Mouse (Mus musculus) heart, postnatal 0 days (tissue): ENCODE measurements around the gene Astl. TPM values are rescaled to one million over a fixed set of nuclear protein-coding genes. Genes with fewer than 3 reads are reported as not detected.
"Not testable (repeated sequence)": the region's sequence is repeated elsewhere in the genome, so short reads cannot be mapped to it uniquely, and the experiment has no call there.

Experiments used
- ATAC-seq: fragments of 200-750 bp; cut with Nextera tagmentation; 2 replicates; pipeline ENCODE4 v1.8.0; 2017; ENCODE audit warnings: low read depth, moderate number of reproducible peaks, moderate library complexity; ENCODE audit not compliant: insufficient read depth
- DNase-seq: peaks from one replicate; pipeline ENCODE4 v3.0.0-alpha.2; 2016; ENCODE audit warnings: low spot score
- H3K27ac ChIP-seq: fragments of 300-500 bp; sonication (generic); 2 replicates; pipeline ENCODE4 v1.5.1; 2014; ENCODE audit warnings: low read depth, mild to moderate bottlenecking
- H3K27me3 ChIP-seq: fragments of 300-500 bp; sonication (generic); 2 replicates; pipeline ENCODE4 v1.6.1; 2014; ENCODE audit warnings: low read length, mixed read lengths; ENCODE audit not compliant: control insufficient read depth, insufficient read depth
- H3K36me3 ChIP-seq: fragments of 300-500 bp; sonication (generic); replicated peaks from 2 replicates; pipeline ENCODE4 v1.6.1; 2014; ENCODE audit warnings: low read length, mixed read lengths; ENCODE audit not compliant: control insufficient read depth, insufficient read depth
- H3K4me1 ChIP-seq: fragments of 300-500 bp; sonication (generic); 2 replicates; pipeline ENCODE4 v1.6.1; 2014; ENCODE audit warnings: antibody characterized with exemption; ENCODE audit not compliant: control insufficient read depth, insufficient read depth
- H3K4me2 ChIP-seq: fragments of 300-500 bp; sonication (generic); 2 replicates; pipeline ENCODE4 v1.6.1; 2014; ENCODE audit warnings: low read depth, mild to moderate bottlenecking, low read length, moderate library complexity
- H3K4me3 ChIP-seq: fragments of 300-500 bp; sonication (generic); 2 replicates; pipeline ENCODE4 v1.5.1; 2014; ENCODE audit warnings: low read depth, low read length
- H3K9ac ChIP-seq: fragments of 300-500 bp; sonication (generic); replicated peaks from 2 replicates; pipeline ENCODE4 v1.6.1; 2014; ENCODE audit warnings: low read depth, low read length, mixed read lengths
- H3K9me3 ChIP-seq: fragments of 300-500 bp; sonication (generic); replicated peaks from 2 replicates; pipeline ENCODE4 v1.6.1; 2016; ENCODE audit warnings: low read length; ENCODE audit not compliant: control insufficient read depth
- CTCF ChIP-seq: IDR thresholded peaks from 2 replicates; pipeline ENCODE4 v1.5.1; 2016; ENCODE audit warnings: antibody characterized with exemption, control low read depth, low read depth
- EP300 ChIP-seq: IDR thresholded peaks from 2 replicates; pipeline ENCODE4 v1.6.1; 2016; ENCODE audit warnings: antibody characterized with exemption, low read depth
- WGBS: fragments of 180-500 bp; shearing (Covaris S2); extraction: QIAGEN DNeasy Blood & Tissue Kit; methylation state at CpG from one replicate; pipeline ENCODE4 v1.1.7; 2014; 5-methylcytosine and 5-hydroxymethylcytosine counted together
- polyA plus RNA-seq: library from polyadenylated mRNA; unstranded; fragments of >200 nt; fragmentation: Nextera tagmentation; extraction: Ambion mirVana; gene quantifications from 2 replicates; pipeline ENCODE4 v1.2.1, GENCODE M21; 2015
- total RNA-seq: library from RNA; depleted of rRNA; stranded (reverse); fragments of >200 nt; gene quantifications from 2 replicates; pipeline ENCODE4 v1.2.3, GENCODE M21; 2014; ENCODE audit warnings: low replicate concordance

Astl gene
- total and polyA plus RNA-seq, 2 experiments from 2014 or later = not detected

GRCm38 (mm10) chr2:127301883-127302282 lies 36.6 kb upstream of the Astl start:
- H3K4me3 ChIP-seq = no peak overlapping the region
- TF ChIP-seq CTCF (no peak), EP300 (no peak)
- H3K4me1 ChIP-seq = no peaks in the 10 kb centered on the region
- H3K9me3 ChIP-seq = no peaks in the 10 kb centered on the region
- no peaks in the 10 kb centered on the region for H3K27me3 ChIP-seq
- ATAC-seq = no peak
- no peak overlapping the region for H3K4me2 ChIP-seq
- no peak overlapping the region for H3K27ac ChIP-seq
- no peak for DNase-seq
- no peak overlapping the region for H3K9ac ChIP-seq
- peaks cover 43% of the 10 kb centered on the region for H3K36me3 ChIP-seq
- WGBS = 88% methylated on average over 3 of the region's 3 CpGs

- not testable (repeated sequence) for H3K4me3 ChIP-seq, H3K4me2 ChIP-seq, H3K27me3 ChIP-seq, H3K9me3 ChIP-seq, H3K4me1 ChIP-seq, H3K9ac ChIP-seq, H3K27ac ChIP-seq
- peaks cover 20% of the 10 kb centered on the region; the same call in 1 of the 2 replicates for H3K36me3 ChIP-seq
- ATAC-seq (0 out of 2 replicates have a peak, but pooled peaks have one; percentile 27), DNase-seq (peak; percentile 45)
- 84% methylated on average over 4 of the region's 4 CpGs for WGBS
Measured at GRCm38 (mm10) chr2:127304192-127304591, 34.2 kb upstream of the Astl start.

- no peak for TF ChIP-seq CTCF
- TF ChIP-seq EP300 = no peak
- Histone ChIP-seq H3K9ac (no peak overlapping the region; the same call in 1 of the 2 replicates), H3K4me3 (no peak overlapping the region), H3K36me3 (peaks cover 14% of the 10 kb centered on the region; the same call in 1 of the 2 replicates), H3K9me3 (no peaks in the 10 kb centered on the region), H3K27ac (peak overlapping the region; percentile 38; the same call in 1 of the 2 replicates), H3K27me3 (no peaks in the 10 kb centered on the region), H3K4me1 (no peaks in the 10 kb centered on the region), H3K4me2 (no peak overlapping the region)
- DNase-seq = peak; percentile 17
- no peak for ATAC-seq
- WGBS = 68% methylated on average over 3 of the region's 3 CpGs
Measured at GRCm38 (mm10) chr2:127304609-127305210, 33.7 kb upstream of the Astl start.

GRCm38 (mm10) chr2:127306123-127306522 lies 32.3 kb upstream of the Astl start:
- DNase-seq (no peak), ATAC-seq (no peak)
- Histone ChIP-seq H3K9me3 (no peaks in the 10 kb centered on the region), H3K36me3 (0 out of 2 replicates have a peak, but pooled peaks cover under 1% of the 10 kb centered on the region), H3K4me2 (no peak overlapping the region), H3K4me1 (no peaks in the 10 kb centered on the region), H3K9ac (no peak overlapping the region), H3K27me3 (no peaks in the 10 kb centered on the region), H3K4me3 (no peak overlapping the region), H3K27ac (no peak overlapping the region)
- no peak for TF ChIP-seq CTCF
- no peak for TF ChIP-seq EP300

- Histone ChIP-seq H3K4me1 (no peaks in the 10 kb centered on the region), H3K9ac (no peak overlapping the region), H3K27me3 (no peaks in the 10 kb centered on the region), H3K36me3 (no peaks in the 10 kb centered on the region), H3K4me2 (no peak overlapping the region), H3K27ac (no peak overlapping the region), H3K4me3 (no peak overlapping the region), H3K9me3 (no peaks in the 10 kb centered on the region)
- TF ChIP-seq CTCF (no peak), EP300 (no peak)
- ATAC-seq (no peak), DNase-seq (no peak)
- WGBS = 44% methylated on average over 3 of the region's 3 CpGs
Measured at GRCm38 (mm10) chr2:127307179-127307578, 31.3 kb upstream of the Astl start.

- no peaks in the 10 kb centered on the region for H3K36me3 ChIP-seq
- no peak overlapping the region for H3K4me3 ChIP-seq
- H3K9me3 ChIP-seq = no peaks in the 10 kb centered on the region
- H3K4me1 ChIP-seq = no peaks in the 10 kb centered on the region
- DNase-seq (no peak), ATAC-seq (no peak)
- H3K27ac ChIP-seq = no peak overlapping the region
- H3K27me3 ChIP-seq = no peaks in the 10 kb centered on the region
- TF ChIP-seq EP300 (no peak), CTCF (peak; percentile 41; the same call in 1 of the 2 replicates)
- WGBS = 95% methylated on average over 2 of the region's 2 CpGs
- no peak overlapping the region for H3K9ac ChIP-seq
- no peak overlapping the region for H3K4me2 ChIP-seq
Measured at GRCm38 (mm10) chr2:127308660-127309059, 29.8 kb upstream of the Astl start.
